Mouse (Mus musculus) B cell, adult 67 days (primary cell): ENCODE data around the gene Jrkl. TPM values are rescaled to one million over a fixed set of nuclear protein-coding genes. Genes with fewer than 3 reads are reported as not detected.

ENCODE experiments used
- total RNA-seq, 2 experiments: library from RNA; stranded (reverse); gene quantifications; 4 replicates each; pipeline ENCODE4 v1.2.4; 2023

Jrkl gene
- 10 to 100 TPM; 12.0 to 12.5 TPM for total RNA-seq

DNA sequence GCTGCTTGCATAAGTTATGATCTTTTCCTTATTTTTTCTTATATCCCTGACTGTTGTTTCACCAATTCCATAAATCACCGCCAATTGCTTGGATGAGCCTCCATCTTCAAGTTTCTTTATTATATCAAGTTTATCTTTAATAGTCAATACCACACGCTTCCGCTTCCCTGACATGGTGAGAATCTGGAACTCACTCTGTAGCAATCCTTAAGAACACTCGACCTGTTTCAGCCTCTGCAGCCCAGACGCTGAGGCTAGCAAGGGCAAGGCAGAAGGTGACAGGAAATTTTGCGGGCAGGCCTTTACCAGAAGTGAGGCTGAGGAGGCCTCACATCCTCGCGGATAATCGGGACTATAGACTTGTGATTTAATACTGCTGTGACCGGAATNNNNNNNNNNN, at the start of gene Jrkl:
Jrkl (minus strand) TSS at position 349 of the 400 bp plus-strand sequence.

DNA sequence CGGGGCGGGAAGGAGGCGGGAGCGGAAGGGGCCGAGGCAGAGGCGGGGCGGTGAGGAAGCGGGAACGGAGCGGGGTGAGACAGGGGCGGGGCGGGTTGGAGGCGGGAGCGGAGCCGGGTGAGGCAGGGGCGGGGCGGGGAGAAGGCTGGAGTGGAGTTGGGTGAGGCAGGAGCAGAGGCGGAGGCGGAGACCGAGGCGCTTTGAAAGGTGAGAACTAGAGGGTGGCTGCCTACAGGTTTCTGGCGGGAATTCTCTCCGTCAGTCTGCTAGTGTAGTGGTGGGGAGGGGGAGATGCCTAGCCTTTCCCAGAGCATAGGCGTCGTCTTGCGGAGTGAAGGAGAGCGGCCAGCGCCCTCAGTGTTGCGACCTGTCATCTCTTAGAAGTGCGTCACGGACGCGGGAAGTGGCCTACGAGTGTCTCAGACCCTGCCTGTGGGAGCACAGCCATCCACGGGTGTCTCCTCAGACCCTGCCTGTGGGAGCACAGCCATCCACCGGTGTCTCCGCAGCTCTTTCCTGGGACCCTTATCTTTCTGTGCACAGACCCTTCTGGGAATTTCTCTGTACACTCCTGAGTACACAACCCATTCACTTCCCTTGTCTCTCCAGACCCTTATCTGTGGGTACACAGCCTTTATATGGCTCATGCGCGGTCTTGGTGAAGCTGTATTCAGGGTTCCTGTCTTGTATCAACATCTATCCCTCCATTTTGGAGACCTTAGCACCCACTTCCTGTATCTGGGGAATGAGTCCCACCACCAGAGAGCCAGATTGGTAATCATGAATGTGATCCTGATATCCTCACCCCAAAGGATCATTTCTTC, 1.4 kb upstream of the Jrkl start, which contains the start of gene Ccdc82:
Ccdc82 (plus strand) TSS at position 141 of the 824 bp plus-strand sequence.

Other genes with a start within 250 kb of the Jrkl start
- gene Ccdc82, start 1.1 kb upstream of the Jrkl start, total RNA-seq = 10 to 100 TPM; 57.0 to 64.5 TPM
- gene Maml2, start 52.1 kb upstream of the Jrkl start, total RNA-seq = 10 to 100 TPM; 32.8 to 36.6 TPM
- not detected for gene Gm17571, start 200.9 kb upstream of the Jrkl start, total RNA-seq